Mouse (Mus musculus): ENCODE data around the gene Slco3a1. TPM values are rescaled to one million over a fixed set of nuclear protein-coding genes. Genes with fewer than 3 reads are reported as not detected.

Slco3a1 gene
- polyA plus RNA-seq, 1 experiment from 2014 or later: 11.2 TPM

DNA sequence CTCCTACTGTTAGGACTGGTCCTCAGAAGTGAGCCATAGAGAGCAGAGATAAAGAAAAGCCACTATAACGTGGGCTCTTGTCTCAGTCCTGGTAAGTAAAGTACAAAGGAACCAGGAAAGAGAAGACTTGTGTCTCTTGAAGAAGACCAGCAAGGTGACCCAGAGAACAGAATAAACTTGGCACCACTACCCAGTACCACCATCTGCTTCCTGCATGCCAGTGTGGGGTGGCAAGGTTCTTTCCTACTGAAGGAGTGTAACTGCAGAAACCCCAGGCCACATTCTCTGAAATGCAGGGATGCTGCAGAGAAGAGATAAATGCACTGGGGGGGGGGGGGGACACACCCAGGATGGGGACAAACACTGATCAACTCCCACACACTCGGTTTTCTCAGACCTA, 29.0 kb downstream of the Slco3a1 start:
- Histone ChIP-seq H3K36me3 (no peaks in the 10 kb centered on the region), H3K4me1 (0 out of 2 replicates have a peak, but pooled peaks cover 9% of the 10 kb centered on the region), H3K27me3 (no peaks in the 10 kb centered on the region), H3K9ac (no peak overlapping the region), H3K9me3 (no peaks in the 10 kb centered on the region), H3K27ac (no peak overlapping the region), H3K4me2 (replicated peaks) (no peak overlapping the region), H3K4me3 (no peak overlapping the region)
- no peak for ATAC-seq (ENCODE audit: low FRiP score, low read depth)
- 91% methylated on average over 2 of the region's 2 CpGs for WGBS

DNA sequence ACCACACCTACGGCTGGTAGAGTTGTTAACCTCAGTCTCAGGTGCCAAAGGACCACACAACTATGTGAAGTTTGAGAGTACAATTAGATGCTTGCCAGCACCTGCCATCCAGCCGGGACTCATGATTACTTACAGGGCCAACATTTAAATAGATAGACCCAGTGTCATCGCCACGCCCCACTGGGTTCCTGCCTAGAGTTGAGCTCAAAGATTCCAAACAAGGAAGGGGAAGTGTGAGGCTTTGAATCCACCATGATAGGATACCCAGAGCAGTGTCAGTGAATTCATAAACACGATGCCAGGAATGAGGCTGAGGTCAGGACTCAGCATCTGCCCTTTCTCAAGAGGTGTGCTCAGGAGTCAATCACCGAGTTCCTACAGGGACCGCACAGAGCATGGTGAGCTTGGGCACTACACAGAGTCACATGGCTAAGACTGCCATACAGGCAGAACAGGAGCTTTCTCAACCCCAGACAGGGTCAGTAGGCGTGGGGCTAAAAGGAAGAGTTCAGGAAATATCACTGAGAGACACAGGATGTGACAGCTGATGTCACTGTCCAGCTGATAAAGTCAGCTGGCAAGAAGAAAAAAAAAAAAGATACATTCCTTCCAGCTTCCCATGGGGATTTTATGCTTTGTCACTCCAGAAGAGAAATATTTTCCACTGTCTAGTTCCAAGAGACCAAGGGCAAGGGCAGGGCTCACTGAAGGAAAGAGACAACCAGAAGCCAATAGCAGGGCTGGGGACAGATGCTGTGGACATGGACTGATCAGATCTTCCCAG, 30.2 kb downstream of the Slco3a1 start:
- WGBS: 83% methylated on average over 8 of the region's 8 CpGs
- no peaks in the 10 kb centered on the region for H3K27me3 ChIP-seq
- no peak overlapping the region for H3K4me3 ChIP-seq
- no peak; the same call in 1 of the 2 replicates for ATAC-seq (ENCODE audit: low FRiP score, low read depth)
- H3K4me2 ChIP-seq (replicated peaks): no peak overlapping the region
- no peak overlapping the region for H3K27ac ChIP-seq
- H3K4me1 ChIP-seq: 0 out of 2 replicates have a peak, but pooled peaks cover 3% of the 10 kb centered on the region
- H3K36me3 ChIP-seq: no peaks in the 10 kb centered on the region
- no peak overlapping the region for H3K9ac ChIP-seq
- no peaks in the 10 kb centered on the region for H3K9me3 ChIP-seq

DNA sequence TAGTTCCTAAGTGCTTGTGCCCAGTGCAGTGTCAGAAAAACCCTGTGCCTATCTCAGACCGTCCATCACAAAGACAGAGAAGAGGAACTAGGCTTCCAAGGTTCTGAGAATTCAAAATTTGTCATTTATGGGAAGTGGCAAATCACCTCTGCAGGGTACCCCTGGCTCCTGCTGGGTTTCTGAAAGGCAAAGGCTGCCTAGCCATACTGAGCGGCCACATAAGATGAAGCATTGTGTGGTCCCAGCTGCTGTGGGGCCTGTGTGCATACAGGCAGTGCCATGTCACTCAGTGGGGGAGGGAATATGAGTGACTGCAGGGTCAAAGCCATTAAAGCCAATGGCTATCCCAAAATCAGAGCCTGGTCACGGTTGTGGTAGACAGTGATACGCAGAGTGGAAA, 31.5 kb downstream of the Slco3a1 start:
- WGBS: 64% methylated on average over 4 of the region's 4 CpGs
- no peaks in the 10 kb centered on the region for H3K4me1 ChIP-seq

DNA sequence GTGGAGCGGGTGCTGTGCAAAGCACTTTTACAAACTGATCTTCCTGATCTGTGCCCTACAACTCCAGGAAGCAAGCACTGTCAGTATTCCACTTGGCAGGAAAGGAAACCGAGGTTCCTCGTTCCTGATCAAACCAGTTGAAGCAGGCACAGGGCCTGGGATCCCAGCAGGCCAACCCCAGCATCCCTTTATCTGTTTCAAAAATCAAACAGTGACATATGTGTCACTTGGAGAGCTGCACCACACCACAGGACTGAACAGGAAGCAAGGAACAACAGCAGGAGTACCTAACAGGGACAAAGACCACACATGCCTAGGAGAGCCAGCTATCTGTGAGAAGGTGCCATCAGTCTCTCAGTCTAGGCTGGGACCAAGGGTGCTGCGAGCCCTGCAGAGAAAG, 32.3 kb downstream of the Slco3a1 start:
- no peak for ATAC-seq (ENCODE audit: low FRiP score, low read depth)
- no peaks in the 10 kb centered on the region for H3K36me3 ChIP-seq
- H3K4me1 ChIP-seq: no peaks in the 10 kb centered on the region
- WGBS: 86% methylated on average over 4 of the region's 4 CpGs
- H3K9ac ChIP-seq: no peak overlapping the region
- H3K9me3 ChIP-seq: no peaks in the 10 kb centered on the region
- no peak overlapping the region for H3K4me2 ChIP-seq (replicated peaks)
- no peak overlapping the region for H3K27ac ChIP-seq
- H3K27me3 ChIP-seq: no peaks in the 10 kb centered on the region
- no peak overlapping the region for H3K4me3 ChIP-seq

More for the DNA sequence above, 31.5 kb downstream of the Slco3a1 start:
- Histone ChIP-seq H3K27me3 (no peaks in the 10 kb centered on the region), H3K27ac (no peak overlapping the region), H3K9ac (no peak overlapping the region), H3K36me3 (no peaks in the 10 kb centered on the region), H3K9me3 (no peaks in the 10 kb centered on the region), H3K4me2 (replicated peaks) (no peak overlapping the region), H3K4me3 (no peak overlapping the region)
- ATAC-seq (ENCODE audit: low FRiP score, low read depth): no peak

DNA sequence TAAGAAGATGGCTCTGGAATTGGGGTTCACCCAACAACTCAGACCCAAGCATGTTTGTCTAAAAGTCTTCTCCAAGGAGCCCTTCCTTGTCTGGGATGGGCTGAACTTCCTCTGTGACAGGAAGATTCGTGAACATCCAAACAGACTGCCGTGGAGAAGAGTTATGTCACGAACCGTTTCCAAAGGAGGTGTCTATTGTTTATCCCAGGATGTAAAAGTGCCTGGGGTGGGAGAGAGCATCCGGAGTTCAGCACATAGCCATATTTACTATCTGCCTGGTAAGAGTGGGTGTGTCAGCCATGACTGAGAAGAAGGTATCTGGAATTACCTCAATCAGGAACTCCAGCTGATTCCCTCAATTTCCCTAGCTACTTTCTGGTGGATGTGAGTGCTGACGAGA, 35.2 kb downstream of the Slco3a1 start:
- Histone ChIP-seq H3K36me3 (no peaks in the 10 kb centered on the region), H3K9ac (no peak overlapping the region), H3K9me3 (no peaks in the 10 kb centered on the region), H3K27me3 (no peaks in the 10 kb centered on the region), H3K4me3 (no peak overlapping the region), H3K4me2 (replicated peaks) (no peak overlapping the region), H3K4me1 (no peaks in the 10 kb centered on the region), H3K27ac (no peak overlapping the region)
- no peak for ATAC-seq (ENCODE audit: low FRiP score, low read depth)
- WGBS: 74% methylated on average over 6 of the region's 6 CpGs

DNA sequence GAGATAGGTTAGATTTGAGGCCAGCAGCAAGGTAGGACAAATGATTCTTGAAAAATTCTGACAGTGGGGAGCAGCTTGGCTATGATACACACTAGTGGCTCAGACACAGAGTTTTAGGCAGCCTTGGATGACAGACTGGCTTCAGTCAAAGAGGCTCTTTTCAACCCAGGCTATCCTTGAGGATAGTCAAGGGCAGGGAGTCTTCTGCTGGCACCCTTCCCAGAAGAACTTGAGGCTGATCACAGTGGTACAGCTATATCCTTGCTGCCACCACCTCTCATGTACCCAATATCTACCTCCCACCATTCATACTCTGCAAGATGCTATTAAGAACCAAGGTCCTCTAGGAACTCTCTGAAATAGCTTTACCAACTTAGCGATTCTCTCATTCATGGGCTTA, 35.8 kb downstream of the Slco3a1 start:
- no peak overlapping the region for H3K4me3 ChIP-seq
- H3K36me3 ChIP-seq: no peaks in the 10 kb centered on the region
- H3K4me2 ChIP-seq (replicated peaks): no peak overlapping the region
- H3K4me1 ChIP-seq: no peaks in the 10 kb centered on the region
- 82% methylated on average over 1 of the region's 1 CpGs for WGBS
- H3K9ac ChIP-seq: no peak overlapping the region
- no peak overlapping the region for H3K27ac ChIP-seq
- no peaks in the 10 kb centered on the region for H3K9me3 ChIP-seq
- no peak for ATAC-seq (ENCODE audit: low FRiP score, low read depth)
- no peaks in the 10 kb centered on the region for H3K27me3 ChIP-seq

DNA sequence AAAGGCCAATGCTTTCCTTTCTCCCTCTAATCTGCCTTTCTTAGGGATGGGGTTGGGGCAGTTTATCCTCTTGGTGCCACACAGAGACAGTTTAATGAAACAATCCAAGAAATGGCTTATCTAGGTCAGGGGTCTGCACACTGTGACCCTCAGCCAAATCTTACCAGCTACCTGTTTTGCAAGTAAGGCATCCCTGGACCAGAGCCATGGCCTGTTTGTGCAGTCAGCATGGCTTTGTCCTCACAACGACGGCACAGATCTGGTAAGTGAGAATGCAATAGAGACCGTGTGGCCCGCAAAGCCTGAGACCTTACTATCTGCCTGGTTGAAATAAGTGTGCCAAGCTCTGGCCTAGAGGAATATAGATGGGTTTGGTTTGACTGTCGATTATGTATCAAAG, 36.3 kb downstream of the Slco3a1 start:
- no peaks in the 10 kb centered on the region for H3K36me3 ChIP-seq
- ATAC-seq (ENCODE audit: low FRiP score, low read depth): no peak
- H3K27me3 ChIP-seq: no peaks in the 10 kb centered on the region
- H3K9ac ChIP-seq: no peak overlapping the region
- WGBS: 89% methylated on average over 5 of the region's 5 CpGs
- H3K27ac ChIP-seq: no peak overlapping the region
- no peak overlapping the region for H3K4me2 ChIP-seq (replicated peaks)
- H3K4me1 ChIP-seq: no peaks in the 10 kb centered on the region
- no peak overlapping the region for H3K4me3 ChIP-seq
- H3K9me3 ChIP-seq: no peaks in the 10 kb centered on the region

DNA sequence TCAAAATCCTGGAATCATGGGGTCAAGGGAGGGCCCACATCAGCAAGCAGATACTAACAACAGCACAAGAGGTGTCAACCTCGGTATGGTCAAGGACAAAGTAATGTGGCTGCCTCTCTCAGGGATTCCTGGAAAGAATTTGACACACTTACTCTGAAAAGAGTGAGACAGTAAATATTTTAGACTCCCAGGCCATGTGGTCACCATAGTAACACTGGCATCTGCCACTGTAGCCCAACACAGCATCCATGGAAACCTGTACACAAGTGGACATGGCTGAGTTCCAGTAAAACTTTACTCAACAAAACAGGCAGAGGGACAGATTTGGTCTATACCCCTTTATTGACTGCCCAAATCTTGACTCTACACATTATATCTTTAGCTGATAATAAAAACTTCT, 43.9 kb downstream of the Slco3a1 start:
- no peaks in the 10 kb centered on the region for H3K36me3 ChIP-seq
- no peak overlapping the region for H3K9ac ChIP-seq
- no peaks in the 10 kb centered on the region for H3K27me3 ChIP-seq
- no peak overlapping the region for H3K4me3 ChIP-seq
- 74% methylated on average over 1 of the region's 1 CpGs for WGBS
- H3K27ac ChIP-seq: no peak overlapping the region
- peaks cover 3% of the 10 kb centered on the region; the same call in 1 of the 2 replicates for H3K4me1 ChIP-seq
- H3K9me3 ChIP-seq: no peaks in the 10 kb centered on the region
- no peak overlapping the region for H3K4me2 ChIP-seq (replicated peaks)
- no peak for ATAC-seq (ENCODE audit: low FRiP score, low read depth)

DNA sequence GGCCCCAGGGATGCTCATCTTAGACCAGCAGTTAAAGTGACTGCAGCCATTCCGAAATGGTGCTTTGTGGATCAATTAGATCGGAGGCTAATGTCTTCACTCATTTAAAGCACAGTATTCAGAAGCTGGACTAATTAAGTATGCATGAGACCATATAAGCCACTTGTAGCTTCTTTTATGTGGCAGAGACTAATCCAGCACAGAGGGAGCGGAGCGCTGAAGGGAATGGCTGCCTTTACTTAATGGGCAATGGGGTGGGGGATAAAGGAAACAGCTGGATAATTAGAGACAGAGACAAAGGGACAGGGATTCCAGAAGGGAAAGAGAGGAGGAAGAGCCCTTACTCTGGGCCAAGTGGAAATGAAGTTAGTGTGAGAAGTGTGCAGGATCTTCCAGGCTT, 46.4 kb downstream of the Slco3a1 start:
- WGBS: 35% methylated on average over 4 of the region's 4 CpGs

DNA sequence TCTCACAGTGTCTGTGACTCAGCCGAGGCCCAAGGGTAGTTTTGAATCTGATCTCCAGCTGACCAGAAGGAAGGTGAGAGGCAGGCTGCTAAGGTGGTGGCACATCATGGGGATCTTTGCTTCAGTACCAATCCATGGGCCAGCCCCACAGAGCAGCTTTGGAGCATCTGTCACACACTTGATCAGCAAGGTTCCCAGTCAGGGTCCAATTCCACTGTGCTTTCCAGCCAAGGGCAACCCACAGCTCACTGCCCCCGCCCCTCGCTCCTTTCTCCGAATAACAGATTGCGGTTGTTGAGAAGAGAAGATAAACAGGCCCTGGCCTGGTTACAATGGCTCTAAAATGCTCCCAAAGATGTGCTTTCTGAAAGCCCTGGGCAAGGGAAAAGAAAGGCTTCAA, 47.7 kb downstream of the Slco3a1 start:
- H3K36me3 ChIP-seq: peaks cover 3% of the 10 kb centered on the region
- no peak overlapping the region for H3K9ac ChIP-seq
- H3K9me3 ChIP-seq: no peaks in the 10 kb centered on the region
- no peak overlapping the region for H3K4me2 ChIP-seq (replicated peaks)
- no peak overlapping the region for H3K27ac ChIP-seq
- WGBS: 80% methylated on average over 5 of the region's 5 CpGs
- H3K4me3 ChIP-seq: no peak overlapping the region
- no peaks in the 10 kb centered on the region for H3K27me3 ChIP-seq
- peaks cover 3% of the 10 kb centered on the region; the same call in 1 of the 2 replicates for H3K4me1 ChIP-seq
- ATAC-seq (ENCODE audit: low FRiP score, low read depth): no peak

More for the DNA sequence above, 46.4 kb downstream of the Slco3a1 start:
- H3K36me3 ChIP-seq: peaks cover 3% of the 10 kb centered on the region
- no peak overlapping the region for H3K4me3 ChIP-seq
- ATAC-seq (ENCODE audit: low FRiP score, low read depth): no peak
- H3K9me3 ChIP-seq: no peaks in the 10 kb centered on the region
- no peak overlapping the region for H3K9ac ChIP-seq
- peaks cover 3% of the 10 kb centered on the region; the same call in 1 of the 2 replicates for H3K4me1 ChIP-seq
- no peak overlapping the region for H3K4me2 ChIP-seq (replicated peaks)
- no peaks in the 10 kb centered on the region for H3K27me3 ChIP-seq
- no peak overlapping the region for H3K27ac ChIP-seq

DNA sequence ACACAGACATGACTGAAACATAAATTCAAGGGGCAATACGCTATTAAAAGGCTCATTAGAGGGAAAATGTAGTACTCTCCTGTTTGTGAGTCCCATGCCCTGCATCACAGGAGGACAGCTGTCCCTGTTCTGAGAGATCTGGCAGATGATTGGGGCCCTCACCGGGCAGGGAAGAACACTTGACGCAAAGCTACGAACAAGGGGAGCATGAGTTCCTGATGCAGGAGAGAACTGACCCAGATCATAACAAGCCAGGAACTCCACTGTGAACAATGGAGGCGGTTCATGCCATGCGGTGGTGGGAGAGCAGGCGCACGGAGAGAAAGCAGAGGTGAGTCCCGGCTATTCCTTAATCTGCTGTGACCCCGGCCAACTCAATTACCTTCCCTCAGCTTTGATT, 48.9 kb downstream of the Slco3a1 start:
- ATAC-seq (ENCODE audit: low FRiP score, low read depth): no peak
- no peak overlapping the region for H3K27ac ChIP-seq
- H3K9me3 ChIP-seq: no peaks in the 10 kb centered on the region
- no peaks in the 10 kb centered on the region for H3K27me3 ChIP-seq
- no peak overlapping the region for H3K4me2 ChIP-seq (replicated peaks)
- 62% methylated on average over 10 of the region's 10 CpGs for WGBS
- H3K4me1 ChIP-seq: peaks cover 2% of the 10 kb centered on the region; the same call in 1 of the 2 replicates
- no peak overlapping the region for H3K4me3 ChIP-seq
- no peak overlapping the region for H3K9ac ChIP-seq
- H3K36me3 ChIP-seq: peaks cover 3% of the 10 kb centered on the region

DNA sequence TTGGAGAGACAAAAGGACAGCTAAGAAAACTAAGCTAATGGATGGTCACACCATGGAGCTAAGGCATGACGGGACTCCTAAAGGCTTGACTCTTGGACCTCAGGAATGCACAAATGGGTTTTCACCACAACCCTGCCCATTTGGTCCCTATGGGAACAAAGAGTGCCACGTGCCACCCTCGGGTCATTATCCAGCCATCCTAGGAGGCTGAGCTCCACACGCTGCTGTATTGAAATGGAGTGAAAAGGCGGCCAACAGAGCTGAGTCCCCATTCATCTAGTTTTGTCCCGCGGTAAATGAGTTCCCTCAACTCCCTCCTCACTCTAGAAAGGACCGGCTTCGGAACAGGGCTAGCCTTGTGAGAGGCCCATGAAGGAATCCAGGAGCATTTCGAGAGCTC, 53.4 kb downstream of the Slco3a1 start:
- no peaks in the 10 kb centered on the region for H3K9me3 ChIP-seq
- no peak overlapping the region for H3K27ac ChIP-seq
- H3K4me1 ChIP-seq: no peaks in the 10 kb centered on the region
- H3K4me3 ChIP-seq: no peak overlapping the region
- WGBS: 67% methylated on average over 10 of the region's 10 CpGs
- no peaks in the 10 kb centered on the region for H3K27me3 ChIP-seq
- peaks cover 3% of the 10 kb centered on the region for H3K36me3 ChIP-seq
- H3K9ac ChIP-seq: no peak overlapping the region
- no peak for ATAC-seq (ENCODE audit: low FRiP score, low read depth)
- no peak overlapping the region for H3K4me2 ChIP-seq (replicated peaks)

DNA sequence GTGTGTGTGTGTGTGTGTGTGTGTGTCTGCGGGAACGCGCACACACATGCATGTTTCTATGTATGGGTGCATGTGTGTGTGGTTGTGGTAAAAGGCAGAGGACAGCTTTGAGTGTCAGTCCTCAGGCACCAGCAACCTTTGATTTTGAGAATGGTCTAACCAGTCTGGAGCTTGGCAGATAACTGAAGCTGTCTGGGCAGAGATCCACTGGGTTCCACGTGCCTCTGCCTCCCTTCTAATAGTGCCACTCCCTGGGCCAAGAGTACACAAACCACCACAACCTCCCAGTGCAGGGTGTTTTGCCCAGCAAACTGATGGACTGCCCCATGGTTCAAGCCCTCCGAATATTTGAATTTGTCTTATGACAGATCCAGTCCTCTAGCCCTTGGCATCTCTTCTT, 55.1 kb downstream of the Slco3a1 start:
- Histone ChIP-seq H3K4me2 (replicated peaks) (no peak overlapping the region), H3K36me3 (peaks cover 3% of the 10 kb centered on the region), H3K27me3 (no peaks in the 10 kb centered on the region), H3K4me3 (no peak overlapping the region), H3K9ac (no peak overlapping the region), H3K4me1 (no peaks in the 10 kb centered on the region), H3K27ac (no peak overlapping the region), H3K9me3 (no peaks in the 10 kb centered on the region)
- ATAC-seq (ENCODE audit: low FRiP score, low read depth): no peak
- WGBS: 94% methylated on average over 5 of the region's 5 CpGs
